Mouse (Mus musculus) liver, adult (tissue): ENCODE data around the gene Bcl11b.

Experiments used
- GATA4 ChIP-seq: IDR thresholded peaks from 2 replicates; pipeline ENCODE4 v1.6.1; 2014; ENCODE audit warnings: mild to moderate bottlenecking, low read length; ENCODE audit not compliant: insufficient replicate concordance

Gene Bcl11b

DNA sequence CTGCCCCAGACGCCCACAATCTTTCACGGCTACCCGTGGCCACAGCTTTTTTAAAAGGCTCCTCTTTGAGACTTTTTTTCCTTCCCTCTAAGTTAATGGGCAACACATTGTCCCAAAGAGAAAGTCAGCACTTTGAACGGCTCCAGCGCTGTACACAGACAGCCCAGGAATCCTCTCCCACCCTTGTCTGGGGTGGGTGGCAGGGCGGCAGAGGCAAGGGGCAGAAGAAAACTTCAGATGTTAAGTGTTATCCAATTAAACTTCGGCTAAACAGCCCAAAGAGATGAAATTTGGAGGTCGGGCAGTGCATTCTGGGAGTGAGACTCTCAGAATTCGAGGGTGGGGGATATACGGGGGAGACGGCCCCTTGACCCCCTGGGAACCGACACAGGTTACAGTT is 38.3 kb downstream of the Bcl11b start:
- no peak for TF ChIP-seq GATA4

DNA sequence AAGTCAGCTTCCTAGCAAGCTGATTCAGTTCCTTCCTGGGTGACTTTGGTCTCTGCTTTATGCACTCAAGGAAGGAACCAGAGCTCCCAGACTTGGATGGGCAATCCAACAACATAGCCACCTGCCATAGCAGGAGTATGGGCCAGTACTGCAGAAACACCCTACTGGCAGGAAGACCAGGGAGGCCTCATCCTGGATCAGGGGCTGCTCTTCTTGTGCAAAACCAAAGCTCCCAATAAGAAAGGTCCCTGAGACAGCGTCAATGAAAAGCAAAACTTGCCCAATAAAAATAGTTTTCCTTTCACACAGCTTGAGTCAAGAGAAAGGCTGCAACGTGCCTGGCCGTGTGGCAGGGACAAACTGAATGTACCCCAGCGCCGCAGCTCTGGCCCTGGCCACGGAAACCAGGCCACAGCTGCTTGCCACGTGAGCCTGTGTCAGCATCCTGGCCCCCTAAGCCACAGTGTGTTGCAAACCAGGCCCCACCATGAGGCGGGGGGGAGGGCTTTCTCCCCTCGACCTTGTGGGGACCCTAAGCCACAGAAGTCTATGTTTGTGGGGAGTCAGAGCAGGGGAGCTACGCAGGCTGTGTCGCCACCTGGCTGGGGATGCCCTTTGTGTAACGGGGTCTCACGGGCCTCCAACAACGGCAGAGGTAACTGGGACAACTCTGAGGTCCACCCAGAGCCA is 38.9 kb downstream of the Bcl11b start:
- no peak for TF ChIP-seq GATA4

DNA sequence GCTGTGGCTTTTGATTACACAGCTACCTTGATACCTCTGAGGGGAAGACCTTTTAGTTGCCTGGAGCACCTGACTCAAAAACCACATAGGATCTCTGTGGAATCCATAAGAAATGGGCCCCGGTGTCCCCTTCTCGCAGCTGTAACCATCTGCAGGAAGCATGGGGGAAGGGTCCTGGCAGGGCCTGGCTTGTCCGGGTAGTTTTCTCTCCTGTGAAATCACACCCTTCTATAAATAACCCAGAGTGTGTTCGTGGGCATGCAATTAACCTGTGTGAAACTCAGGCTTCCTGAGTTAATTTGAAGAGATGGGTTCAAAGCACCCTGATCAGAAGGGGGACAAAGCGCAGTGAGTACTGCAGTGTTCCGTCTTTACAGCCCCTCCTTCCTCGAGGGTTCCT is 40.5 kb downstream of the Bcl11b start:
- TF ChIP-seq GATA4 = no peak

DNA sequence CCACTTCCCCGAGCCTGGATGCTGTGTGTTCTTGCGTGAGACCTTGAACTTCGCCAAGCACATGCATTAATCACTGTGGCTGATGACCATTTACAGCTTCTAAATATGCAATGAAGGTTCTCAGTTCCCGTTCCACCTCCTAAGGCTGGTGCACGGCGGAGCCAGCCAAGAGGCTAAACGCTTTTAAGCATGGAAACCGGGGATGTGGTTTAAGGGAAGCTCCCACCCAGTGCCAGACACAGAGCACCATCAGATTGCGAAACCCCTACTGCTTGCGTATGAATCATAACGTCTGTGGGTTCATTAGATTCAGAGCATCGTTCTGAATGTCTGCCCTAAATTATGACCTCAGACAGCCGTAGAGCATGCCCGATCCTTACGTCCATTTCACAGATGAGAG is 41.6 kb downstream of the Bcl11b start:
- no peak for TF ChIP-seq GATA4

DNA sequence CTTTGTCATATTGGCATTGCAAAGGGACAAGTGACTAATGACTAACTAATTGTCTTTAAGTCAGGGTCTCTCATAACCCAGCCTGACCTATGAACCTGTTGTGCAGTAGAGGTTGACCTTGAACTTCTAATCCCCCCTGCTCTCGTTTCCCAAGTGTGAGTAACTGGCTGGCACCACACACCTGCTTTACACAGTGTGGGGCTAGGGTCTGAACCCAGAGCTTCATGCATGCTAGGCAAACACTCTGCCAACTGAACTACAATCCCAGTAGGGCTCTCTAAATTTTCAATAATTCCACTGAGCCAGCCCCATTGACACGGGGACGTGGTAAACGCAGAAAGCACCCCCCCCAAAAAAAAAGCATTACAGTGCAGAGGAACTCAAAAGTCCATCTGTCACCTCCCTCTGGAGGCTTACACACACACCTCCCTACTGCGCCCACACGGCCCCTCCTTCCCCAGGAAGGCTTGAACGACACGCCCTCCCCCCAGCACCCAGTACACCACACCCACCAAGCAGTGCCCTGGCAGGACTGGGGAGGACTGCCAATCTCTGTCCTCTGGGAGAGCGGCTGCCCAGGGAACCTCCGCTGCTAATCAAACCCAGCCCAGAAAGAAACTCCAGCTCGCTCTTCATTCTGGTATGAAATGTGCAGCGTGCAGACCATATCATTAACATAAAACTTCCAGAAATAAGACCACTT is 42.5 kb downstream of the Bcl11b start:
- no peak for TF ChIP-seq GATA4

DNA sequence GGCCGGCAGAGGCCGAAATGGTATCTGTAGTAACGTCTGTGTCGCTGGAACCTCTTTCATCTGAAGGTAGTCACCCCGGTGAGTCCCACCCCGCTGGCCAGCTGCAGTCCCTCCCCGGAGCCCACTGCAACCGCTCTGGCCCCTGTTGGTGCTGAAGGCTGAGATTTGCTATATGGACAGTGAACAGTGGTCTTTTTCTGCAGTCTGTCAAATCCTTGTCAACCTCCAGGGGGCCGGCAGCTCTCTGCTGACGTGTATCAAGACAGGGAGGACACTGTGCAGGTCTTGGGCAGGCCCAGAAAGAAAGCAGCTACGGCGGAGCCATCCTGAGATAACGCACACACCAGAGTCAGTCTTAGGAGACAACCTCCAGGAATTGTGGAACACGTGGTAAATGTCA is 43.0 kb downstream of the Bcl11b start:
- no peak for TF ChIP-seq GATA4

DNA sequence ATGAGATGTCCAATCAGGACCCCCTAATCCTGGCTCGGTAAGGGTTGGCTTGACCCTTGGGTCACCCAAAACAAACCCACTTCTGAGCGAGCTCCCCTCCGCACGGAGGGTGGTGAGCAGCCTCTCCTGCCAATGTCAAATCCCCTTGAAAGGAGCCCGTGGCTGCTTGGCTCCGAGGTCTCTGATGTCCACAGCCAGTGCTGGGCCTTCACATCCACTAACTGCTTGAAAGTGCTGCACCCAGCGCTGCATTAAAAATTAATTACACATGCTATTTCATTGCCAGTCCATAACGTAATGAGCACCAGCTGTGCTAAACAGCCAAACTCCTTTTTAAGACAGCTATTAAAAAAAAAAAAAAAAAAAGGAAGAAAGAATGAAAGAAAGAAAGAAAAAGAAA is 43.5 kb downstream of the Bcl11b start:
- TF ChIP-seq GATA4 = no peak

- TF ChIP-seq GATA4 = no peak
Observed at GRCm38 (mm10) chr12:107953044-107953684, 50.2 kb downstream of the Bcl11b start.

GRCm38 (mm10) chr12:107952318-107952724 is 51.1 kb downstream of the Bcl11b start:
- no peak for TF ChIP-seq GATA4

DNA sequence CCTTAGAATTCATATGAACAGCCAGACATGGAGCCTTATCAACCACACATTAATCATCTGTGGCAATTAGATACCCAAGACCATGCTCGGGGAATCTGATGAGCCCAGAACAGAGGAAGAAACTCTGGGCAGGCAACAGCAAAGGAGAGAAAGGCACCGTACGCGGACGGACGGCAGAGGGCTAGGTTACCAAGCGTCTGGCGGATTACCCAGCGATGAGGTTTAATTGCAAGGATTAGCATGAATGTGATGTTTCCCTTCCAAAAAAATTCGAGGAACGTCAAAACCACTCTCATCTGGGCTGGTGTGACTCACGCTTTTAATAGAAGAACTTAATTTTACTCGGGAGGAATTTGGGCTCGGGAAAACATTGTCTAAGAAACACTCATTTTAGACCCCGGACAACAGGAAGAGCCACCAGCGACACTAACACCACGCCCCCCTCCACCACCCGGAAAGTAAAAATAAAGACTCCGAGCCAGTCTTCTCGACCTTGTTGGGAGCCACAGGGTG is 52.7 kb downstream of the Bcl11b start:
- TF ChIP-seq GATA4 = no peak

DNA sequence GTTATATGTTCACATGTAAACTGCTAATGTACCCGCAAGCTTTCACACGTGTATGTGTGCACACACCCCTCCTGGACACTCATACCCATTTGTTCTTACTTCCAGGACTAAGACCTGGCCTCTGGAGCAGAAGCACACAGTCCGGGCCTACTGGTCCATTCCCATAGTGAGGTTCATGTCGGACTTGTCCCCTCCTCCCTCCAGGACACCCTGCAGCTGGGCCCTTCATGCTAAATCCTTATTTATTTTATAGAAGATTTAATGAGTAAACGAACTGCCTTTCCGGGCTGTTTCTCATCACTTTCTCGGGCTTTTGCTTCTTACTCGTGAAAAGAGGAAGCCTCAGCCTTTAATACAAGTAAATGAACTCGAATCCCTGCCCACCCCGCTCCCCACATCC is 54.0 kb downstream of the Bcl11b start:
- no peak for TF ChIP-seq GATA4

GRCm38 (mm10) chr12:107942100-107942499 is 61.3 kb downstream of the Bcl11b start:
- no peak for TF ChIP-seq GATA4

DNA sequence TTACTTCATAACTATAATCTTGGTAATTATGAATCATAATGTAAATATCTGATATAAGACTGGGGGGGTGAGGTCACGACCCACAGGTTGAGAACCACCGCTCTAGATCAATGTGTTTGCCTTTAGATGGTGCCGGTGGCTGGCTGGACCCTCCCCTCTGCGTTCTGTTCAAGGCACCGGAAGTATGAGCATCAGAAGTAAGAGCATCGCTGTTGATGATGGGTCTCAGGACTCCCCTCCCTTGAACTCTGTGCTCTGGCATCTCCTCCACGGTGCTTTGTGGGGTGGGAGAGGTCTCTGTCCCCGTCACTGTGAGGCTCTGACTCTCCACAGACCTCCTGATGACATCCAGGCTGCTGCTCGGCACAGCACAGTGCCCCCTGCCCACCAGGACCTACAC is 62.6 kb downstream of the Bcl11b start:
- TF ChIP-seq GATA4 = no peak

DNA sequence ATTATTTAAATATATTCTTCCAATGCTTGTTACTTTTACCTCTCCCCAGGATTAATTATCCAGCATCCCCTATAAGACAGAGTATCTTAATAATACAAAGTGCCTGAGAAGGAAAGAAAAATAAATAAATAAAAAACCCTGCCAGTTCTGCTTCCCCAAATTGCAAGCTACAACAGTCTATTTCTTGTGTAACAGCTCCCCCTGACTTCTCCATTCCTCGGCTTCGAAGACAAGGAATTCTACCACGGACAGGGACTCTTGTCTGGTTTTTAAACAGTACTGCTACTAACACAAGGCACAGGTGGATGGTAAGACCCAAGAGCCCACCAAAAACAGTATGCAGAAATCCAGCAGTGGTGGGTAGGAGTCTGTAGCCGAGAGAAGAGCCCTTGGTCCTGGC is 64.2 kb downstream of the Bcl11b start:
- TF ChIP-seq GATA4 = no peak

- TF ChIP-seq GATA4 = no peak
Observed at GRCm38 (mm10) chr12:107936972-107937371, 66.4 kb downstream of the Bcl11b start.

DNA sequence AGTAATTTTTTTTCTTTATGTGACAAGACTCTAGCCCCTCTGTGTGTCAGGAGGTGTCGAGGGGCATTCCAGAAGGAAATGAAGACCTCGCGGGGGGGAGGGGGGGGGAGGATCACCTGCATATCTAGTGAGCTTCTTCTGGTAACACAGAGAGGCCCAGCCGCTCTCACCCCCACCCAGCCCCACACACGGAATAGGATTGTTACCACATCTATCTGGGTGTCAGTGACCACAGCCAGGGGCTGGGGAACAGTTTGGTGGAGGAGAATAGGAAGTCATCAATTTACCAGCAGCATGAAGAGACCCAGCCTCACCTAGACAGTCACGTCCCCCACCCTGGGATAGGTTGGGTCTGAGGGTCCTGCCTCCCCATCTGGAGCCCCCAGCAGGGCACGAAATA is 67.0 kb downstream of the Bcl11b start:
- TF ChIP-seq GATA4 = no peak

- no peak for TF ChIP-seq GATA4
Observed at GRCm38 (mm10) chr12:107934831-107935437, 68.5 kb downstream of the Bcl11b start.
